Mouse (Mus musculus) liver, embryonic 14.5 days (tissue): ENCODE measurements around the gene E130311K13Rik.

Experiments
- CTCF ChIP-seq: IDR thresholded peaks from 2 replicates; pipeline ENCODE4 v1.5.1; 2016; ENCODE audit warnings: antibody characterized with exemption, low read depth, control low read depth
- EP300 ChIP-seq: IDR thresholded peaks from 2 replicates; pipeline ENCODE4 v1.6.1; 2016; ENCODE audit warnings: antibody characterized with exemption, low read depth

DNA sequence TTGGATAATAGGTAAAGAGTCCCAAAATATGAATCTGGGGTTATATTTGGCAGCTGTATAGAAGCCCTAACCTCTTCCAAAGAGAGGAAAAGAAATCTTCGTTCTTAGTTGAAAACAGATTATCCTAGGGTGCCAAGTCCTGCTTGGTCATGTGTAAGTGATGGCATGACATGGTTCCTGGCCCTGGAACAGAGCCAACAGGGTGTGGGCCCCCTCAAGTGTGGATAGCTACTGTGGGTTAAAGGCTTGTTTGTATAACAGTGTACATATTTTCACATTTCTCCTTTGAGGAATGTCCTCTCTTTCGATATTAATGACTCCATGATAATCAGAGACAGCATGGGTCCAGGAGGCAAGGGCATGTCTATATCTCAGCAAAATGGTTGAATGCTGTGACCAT lies 9.7 kb upstream of the E130311K13Rik start:
- TF ChIP-seq EP300 (no peak), CTCF (no peak)
